Mouse (Mus musculus) embryo, embryonic 11.5 days (tissue): ENCODE data around the gene Hk1.

ENCODE experiments used
- DNase-seq: peaks from one replicate; pipeline ENCODE4 v3.0.0-alpha.2; 2012; ENCODE audit warnings: low read depth, low spot score

Gene Hk1

GRCm38 (mm10) chr10:62320402-62320978, 59.2 kb downstream of the Hk1 start:
- DNase-seq, result no peak

GRCm38 (mm10) chr10:62319154-62319553, 60.6 kb downstream of the Hk1 start:
- DNase-seq, result no peak

GRCm38 (mm10) chr10:62316467-62316866, 63.2 kb downstream of the Hk1 start:
- DNase-seq, result no peak

- no peak for DNase-seq
Measured at GRCm38 (mm10) chr10:62313885-62314424, 65.8 kb downstream of the Hk1 start.

- no peak for DNase-seq
Measured at GRCm38 (mm10) chr10:62313140-62313539, 66.6 kb downstream of the Hk1 start.

- DNase-seq, result no peak
Measured at GRCm38 (mm10) chr10:62311464-62311863, 68.2 kb downstream of the Hk1 start.

GRCm38 (mm10) chr10:62310259-62311039, 69.3 kb downstream of the Hk1 start:
- DNase-seq, result no peak

GRCm38 (mm10) chr10:62309593-62309992, 70.1 kb downstream of the Hk1 start:
- no peak for DNase-seq

GRCm38 (mm10) chr10:62308896-62309491, 70.7 kb downstream of the Hk1 start:
- DNase-seq, result no peak

GRCm38 (mm10) chr10:62306483-62306882, 73.2 kb downstream of the Hk1 start:
- DNase-seq, result no peak

GRCm38 (mm10) chr10:62305090-62305489, 74.6 kb downstream of the Hk1 start:
- DNase-seq, result no peak

- DNase-seq, result no peak
Measured at GRCm38 (mm10) chr10:62300006-62300827, 79.5 kb downstream of the Hk1 start.

- no peak for DNase-seq
Measured at GRCm38 (mm10) chr10:62296086-62296872, 83.4 kb downstream of the Hk1 start.

- DNase-seq, result no peak
Measured at GRCm38 (mm10) chr10:62294112-62294511, 85.6 kb downstream of the Hk1 start.

GRCm38 (mm10) chr10:62287460-62288124, 92.1 kb downstream of the Hk1 start:
- no peak for DNase-seq

- no peak for DNase-seq
Measured at GRCm38 (mm10) chr10:62283206-62283792, 96.4 kb downstream of the Hk1 start.

GRCm38 (mm10) chr10:62282782-62283181, 96.9 kb downstream of the Hk1 start:
- DNase-seq, result no peak

- DNase-seq, result no peak
Measured at GRCm38 (mm10) chr10:62279671-62280070, 100.0 kb downstream of the Hk1 start.

- DNase-seq, result no peak
Measured at GRCm38 (mm10) chr10:62279066-62279465, 100.6 kb downstream of the Hk1 start.
